Mouse (Mus musculus) gastrocnemius, postnatal 36 days (tissue): ENCODE measurements at regions not wholly inside any gene's neighbourhood (a gene's known extent, or its start where the extent isn't known, plus 50 kb on each side); places are given as distances from the start of the nearest gene placed in this dataset.

Source experiments
- DNase-seq, 2 experiments: peaks; one replicate each; pipeline ENCODE4 v3.0.0; 2022
- intact Hi-C: fragments of 180-260 bp; cut with DNase I; formaldehyde crosslinking; loops from one replicate; pipeline ENCODE4 v1.15.1; 2025

DNA sequence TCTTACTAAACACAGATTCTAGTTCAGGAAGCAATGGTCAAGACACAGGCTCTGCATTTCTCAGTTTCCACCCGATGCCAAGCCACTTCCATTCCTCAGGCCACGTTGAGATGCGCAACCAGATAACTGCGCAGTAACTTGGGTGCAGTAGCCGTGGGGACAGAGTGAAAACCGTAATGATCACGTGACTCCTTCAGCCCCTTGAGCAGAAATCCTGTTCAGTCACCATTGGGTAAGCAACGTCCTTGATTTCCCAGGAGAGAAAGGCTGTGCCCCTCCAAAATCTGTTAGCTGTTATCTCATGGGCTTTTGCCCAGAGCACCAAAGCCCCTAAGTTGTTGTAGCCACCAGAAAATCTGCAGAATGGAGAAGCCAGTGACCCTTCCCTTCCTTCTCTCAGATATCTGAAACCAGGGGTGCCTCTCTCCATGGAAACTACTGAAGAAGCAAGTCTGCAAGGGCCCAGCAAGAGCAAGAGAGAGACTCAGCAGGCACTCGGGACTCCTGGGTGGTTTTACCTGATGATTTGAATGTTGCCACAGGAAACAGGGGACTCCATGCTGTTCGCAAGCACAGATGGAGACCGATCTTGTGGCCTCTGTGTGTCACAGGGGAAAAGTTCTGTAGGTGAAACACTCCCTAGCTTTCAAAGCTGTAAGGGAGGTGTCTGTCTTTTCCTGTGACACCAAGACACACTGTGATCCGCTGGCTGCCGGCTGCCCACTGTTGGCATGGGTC is 126.7 kb downstream of the Lmo4 start:
- intact Hi-C loops = no loop called here
- no peak for DNase-seq

DNA sequence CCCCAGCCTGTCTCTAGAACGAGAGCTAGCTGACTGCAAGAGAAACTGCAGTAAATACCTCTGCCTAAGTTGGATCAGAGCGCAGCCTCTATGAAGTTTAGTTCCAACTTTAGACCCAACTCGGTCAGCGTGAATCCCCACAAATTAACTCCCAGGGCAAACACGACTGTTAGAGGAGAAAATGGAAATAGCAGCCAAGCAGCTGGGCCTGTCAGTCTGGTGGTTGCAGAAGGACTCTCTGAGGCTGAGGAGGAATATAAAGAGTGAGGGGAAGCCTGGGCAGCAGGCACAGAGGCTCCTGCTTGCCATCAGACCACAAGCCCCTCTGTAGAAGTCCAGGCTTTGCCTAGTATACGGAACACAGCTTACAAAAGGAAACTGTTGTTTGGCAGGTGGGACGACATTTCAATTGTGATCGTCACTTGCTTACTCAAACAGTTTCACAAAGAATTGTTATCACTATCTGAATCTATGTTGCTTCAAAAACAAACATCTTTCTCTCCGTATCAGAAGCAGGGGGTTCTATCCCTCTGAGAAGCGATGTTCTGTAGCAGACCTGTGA is 135.0 kb downstream of the Lmo4 start:
- intact Hi-C loops = no loop called here
- DNase-seq = peak in 1 of 2 experiments; percentile 16

- intact Hi-C loops = no loop called here
- no peak for DNase-seq
These were observed 138.0 kb downstream of the Lmo4 start for GRCm38 (mm10) chr3:144067016-144067415.

DNA sequence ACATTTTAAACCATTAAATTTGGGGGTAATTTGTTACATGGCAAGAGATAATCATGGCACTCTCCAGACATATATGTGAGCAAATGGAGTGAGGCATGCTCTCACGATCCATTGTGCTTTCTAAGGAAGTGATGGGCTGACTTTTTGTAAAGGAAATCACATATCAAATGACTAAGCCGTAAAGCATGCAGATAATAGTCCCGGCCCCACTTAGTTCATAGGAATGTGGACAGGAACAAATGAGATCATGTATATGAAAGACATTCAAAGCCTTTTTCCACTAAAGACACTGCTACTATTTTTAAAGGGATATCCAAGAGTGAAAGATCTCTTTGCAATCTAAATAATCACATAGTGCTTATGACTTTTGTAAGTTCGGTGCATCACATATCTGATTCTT is 146.9 kb downstream of the Lmo4 start:
- intact Hi-C loops = no loop called here
- DNase-seq = no peak

- DNase-seq = no peak
- intact Hi-C loops = no loop called here
These were observed 154.7 kb downstream of the Lmo4 start for GRCm38 (mm10) chr3:144050341-144050740.

- intact Hi-C loops = no loop called here
These were observed 155.8 kb downstream of the Lmo4 start for GRCm38 (mm10) chr3:144049270-144049669.

DNA sequence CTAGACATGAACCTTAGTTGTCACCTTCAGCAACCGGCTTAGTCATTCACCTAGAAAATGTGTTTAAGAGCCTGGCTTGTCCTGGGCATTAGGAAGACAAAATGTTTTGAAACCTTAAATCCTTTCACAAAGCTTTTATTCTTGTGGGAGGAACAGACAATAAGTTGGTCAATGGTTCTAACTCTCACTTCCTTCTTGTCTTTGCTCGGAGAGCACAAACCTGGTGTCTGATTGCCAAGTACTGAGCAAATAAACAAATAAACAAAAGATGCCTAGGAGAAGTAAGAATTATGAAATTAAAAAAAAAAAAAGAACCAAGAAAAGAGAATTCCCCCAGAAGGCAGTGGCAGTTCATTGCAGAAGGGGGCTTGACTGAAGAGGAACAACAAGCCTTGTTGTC is 160.7 kb downstream of the Lmo4 start:
- intact Hi-C loops = no loop called here
- DNase-seq = no peak

More at GRCm38 (mm10) chr3:144049270-144049669, 155.8 kb downstream of the Lmo4 start:
- DNase-seq = no peak

DNA sequence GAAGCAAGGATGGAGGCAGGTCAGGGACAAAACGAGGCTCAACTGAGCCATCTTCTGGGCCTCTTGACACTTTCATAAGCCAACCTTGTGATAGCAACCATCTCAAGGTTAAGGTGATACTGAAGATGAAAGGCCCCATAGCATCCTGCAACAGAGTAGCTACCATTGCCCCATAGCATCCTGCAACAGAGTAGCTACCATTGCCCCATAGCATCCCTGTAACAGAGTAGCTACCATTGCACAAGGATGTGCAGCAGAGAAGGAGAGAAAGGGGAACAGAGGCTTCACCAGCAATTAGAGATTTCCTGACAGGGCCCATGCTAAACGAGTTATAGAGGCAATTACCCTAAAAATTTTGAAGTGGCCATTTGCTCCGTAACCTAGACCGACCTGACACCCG is 163.2 kb downstream of the Lmo4 start:
- intact Hi-C loops = no loop called here
- DNase-seq = no peak

DNA sequence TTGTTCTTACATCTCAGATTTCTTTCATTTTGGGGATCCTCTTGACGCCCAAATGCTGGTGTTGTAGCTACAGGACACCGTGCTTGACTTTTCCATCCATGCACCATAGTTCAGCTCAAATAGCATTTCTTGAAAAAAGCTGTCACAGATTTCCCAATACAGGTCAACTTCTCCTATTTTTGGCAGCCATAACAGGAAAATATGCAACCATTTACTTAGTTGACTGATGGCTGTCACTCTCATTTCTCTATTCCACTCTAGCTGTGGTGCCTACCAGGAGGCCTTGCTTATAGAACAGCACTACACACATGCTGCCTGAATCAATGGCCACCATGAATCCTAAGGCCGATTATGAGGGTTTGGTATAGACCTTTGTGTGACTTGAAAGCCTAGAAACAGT is 165.5 kb downstream of the Lmo4 start:
- intact Hi-C loops = no loop called here
- no peak for DNase-seq

DNA sequence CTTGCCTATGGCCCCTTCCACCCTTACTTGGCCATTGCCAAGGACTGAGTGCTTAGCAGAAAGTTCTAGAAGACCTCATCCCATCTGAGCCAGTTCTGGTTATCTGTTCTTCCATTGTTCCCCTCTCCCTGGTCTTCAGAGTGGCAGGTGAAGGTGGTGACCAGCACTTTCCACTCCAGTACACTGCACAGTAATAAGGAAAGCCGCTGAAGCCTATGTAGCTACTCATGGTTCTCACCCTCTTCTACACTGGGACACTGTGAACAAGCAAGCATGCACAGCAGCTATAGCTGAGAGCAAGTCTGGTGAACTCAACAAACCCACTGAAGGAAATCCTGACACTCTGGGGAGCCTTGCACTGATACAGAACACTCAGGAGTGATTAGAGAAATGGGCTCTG is 175.4 kb downstream of the Lmo4 start:
- no peak for DNase-seq
- intact Hi-C loops = no loop called here

GRCm38 (mm10) chr3:144029121-144029520 is 175.9 kb downstream of the Lmo4 start:
- DNase-seq = no peak
- intact Hi-C loops = no loop called here

GRCm38 (mm10) chr3:144027134-144027980 is 177.7 kb downstream of the Lmo4 start:
- intact Hi-C loops = no loop called here
- DNase-seq = no peak

DNA sequence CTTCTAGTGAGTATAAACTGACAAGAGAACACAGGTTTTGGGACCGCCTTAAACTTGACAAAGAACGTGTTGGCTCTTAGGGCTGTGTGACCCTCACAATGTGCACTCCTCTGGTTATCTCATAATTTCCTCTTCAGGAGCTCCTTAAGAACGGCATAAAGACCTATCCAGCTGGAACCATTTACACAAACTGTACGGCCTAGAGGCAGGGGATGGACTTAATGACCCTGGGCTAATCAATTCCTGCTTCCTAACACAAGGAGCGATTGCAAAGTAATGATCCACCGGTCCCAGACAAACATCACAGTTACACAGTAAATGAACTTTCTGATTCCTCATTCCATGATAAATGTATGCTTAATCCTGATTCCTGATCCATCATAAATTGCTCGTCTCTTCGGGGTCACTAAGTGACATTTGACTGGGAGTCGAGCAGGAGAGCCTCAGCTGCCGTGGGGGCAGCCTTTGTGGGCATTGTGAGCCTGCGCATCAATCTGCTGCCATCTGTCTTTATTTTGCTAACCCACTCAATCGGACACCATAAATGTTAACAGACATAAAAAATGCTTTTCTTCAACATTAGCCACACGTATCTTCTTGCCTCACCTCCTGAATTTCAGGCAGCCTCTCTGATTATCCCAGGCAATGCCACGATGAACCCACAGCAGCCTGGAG is 179.4 kb downstream of the Lmo4 start:
- intact Hi-C loops = no loop called here
- DNase-seq = no peak

DNA sequence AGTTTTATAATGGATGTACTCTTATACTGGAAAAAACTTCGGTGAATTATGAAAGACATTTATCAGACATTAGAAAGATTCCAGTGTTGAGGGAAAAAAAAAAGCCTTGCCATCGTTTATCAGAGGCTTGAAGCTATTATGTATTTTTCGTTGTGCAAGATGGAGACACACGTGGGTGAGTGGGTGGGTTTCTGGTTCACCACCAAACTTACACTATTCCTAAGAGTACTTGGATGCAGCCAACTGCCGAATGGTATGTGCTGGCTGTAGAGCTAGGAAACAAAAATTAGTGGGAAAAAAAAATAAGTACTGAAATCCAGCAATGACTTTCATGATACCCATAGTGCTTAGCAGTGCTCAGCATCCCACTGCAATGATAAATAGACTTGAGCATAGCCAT is 180.8 kb downstream of the Lmo4 start:
- intact Hi-C loops = no loop called here
- no peak for DNase-seq

DNA sequence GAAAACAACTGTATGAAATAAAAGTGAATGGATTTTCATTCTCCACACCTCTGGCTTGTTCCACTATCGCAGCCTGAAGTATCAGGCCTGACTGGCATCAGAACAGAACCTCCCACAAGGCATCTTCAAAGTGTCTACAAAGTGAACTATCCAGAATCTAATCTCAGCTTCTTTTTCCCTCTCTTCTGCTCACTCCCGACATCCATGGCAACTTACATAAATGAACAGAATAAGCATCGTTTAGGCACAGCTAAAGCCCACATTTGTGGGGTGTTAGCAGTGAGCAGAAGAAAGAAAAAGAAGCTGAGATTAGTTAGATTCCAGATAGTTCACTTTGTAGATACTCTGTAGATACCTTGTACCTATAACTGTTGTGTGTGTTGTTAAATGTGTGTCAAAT is 182.0 kb downstream of the Lmo4 start:
- intact Hi-C loops = no loop called here
- DNase-seq = no peak

DNA sequence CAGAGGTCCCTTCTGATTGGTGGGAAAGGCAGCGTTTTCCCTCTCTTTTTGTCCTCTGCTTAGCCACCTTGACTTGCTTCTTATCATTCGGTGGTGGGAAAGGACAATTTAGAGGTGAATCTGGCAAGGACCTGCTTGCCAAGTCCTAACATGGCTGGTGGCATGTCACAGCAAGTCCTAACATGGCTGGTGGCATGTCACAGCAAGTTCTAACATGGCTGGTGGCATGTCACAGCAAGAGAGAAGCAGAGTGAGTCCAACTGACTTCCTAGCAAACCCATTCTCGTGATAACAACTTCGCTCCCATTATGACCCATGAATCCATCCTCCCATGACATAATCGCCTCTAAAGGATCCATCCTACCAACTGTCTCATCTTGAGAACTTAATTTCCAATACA is 183.1 kb downstream of the Lmo4 start:
- intact Hi-C loops = no loop called here

DNA sequence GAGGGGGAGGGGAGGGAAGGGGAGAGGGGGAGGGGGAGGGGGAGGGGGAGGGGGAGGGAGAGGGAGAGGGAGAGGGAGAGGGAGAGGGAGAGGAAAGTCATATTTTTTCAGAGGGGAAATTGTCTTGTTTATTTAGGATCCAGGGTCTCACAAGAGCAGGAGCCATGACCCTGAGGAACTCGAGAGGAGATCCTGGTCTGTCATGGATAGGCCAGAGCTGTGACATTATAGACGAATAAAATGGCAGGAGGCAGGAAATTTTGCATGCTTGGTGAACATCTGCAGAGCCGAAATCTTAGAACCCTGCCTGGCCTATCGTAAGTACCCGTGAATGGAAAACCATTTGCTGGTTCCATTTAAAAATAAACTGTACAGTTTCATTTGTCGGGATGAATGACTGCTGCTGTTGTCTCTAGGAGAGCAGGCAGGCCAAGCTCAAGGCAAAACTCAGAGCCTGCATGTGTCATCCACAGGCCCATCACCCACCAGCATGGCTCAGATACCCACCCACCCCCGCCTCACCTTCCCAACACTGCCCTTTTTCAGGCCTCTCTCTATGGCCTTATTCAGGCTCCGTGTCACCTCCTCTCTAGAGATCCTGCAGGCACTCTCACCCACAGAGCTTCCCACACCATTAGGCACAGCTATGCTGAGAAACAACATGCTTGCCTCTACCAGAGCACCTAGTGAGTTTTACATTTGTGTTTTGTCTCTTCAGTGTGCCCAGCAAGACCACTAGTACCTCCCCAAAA is 184.7 kb downstream of the Lmo4 start:
- intact Hi-C loops = no loop called here

More for the DNA sequence above, 183.1 kb downstream of the Lmo4 start:
- DNase-seq = no peak

GRCm38 (mm10) chr3:144019293-144019692 is 185.7 kb downstream of the Lmo4 start:
- intact Hi-C loops = no loop called here
- DNase-seq = no peak

More for the DNA sequence above, 184.7 kb downstream of the Lmo4 start:
- no peak for DNase-seq

DNA sequence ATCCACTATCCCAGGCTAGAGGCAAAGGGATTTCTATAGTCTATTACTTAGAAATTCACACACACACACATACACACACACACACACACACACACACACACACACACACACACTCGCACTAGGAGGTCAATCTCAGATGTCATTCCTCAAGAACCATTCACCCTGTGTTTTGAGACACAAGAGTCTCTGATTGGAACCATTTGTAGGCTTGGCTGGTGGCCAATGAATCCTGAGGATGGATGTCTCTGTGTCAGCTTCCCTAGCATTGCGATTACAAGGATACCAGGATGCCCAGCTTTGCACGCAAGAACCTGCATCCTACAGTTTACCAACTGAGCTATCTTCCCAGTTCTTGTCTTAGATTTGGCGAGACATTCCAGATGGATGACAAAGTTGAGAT is 186.5 kb downstream of the Lmo4 start:
- intact Hi-C loops = no loop called here
- no peak for DNase-seq

DNA sequence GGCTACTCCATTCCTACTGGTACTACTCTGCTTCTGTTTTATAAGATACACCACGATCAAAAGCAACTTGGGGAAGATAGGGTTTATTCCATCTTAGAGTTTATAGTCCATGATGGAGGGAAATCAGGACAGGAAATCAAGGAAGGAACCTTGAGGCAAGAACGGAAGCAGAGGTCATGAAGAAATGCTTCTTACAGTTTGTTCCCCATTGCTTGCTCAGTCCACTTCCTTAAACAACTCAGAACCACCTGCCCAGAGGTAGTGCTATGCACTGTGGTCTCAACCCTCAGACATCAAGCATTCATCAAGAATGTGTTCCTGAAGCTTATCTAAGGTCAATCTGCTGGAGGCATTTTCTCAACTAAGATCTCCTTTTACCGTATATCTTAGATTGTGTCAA is 189.8 kb downstream of the Lmo4 start:
- DNase-seq = no peak
- intact Hi-C loops = no loop called here
